Mouse (Mus musculus): ENCODE data around the gene Mob1b. TPM values are rescaled to one million over a fixed set of nuclear protein-coding genes. Genes with fewer than 3 reads are reported as not detected.

Gene Mob1b
- polyA plus RNA-seq, 1 experiment from 2014 or later, result 17.5 TPM

DNA sequence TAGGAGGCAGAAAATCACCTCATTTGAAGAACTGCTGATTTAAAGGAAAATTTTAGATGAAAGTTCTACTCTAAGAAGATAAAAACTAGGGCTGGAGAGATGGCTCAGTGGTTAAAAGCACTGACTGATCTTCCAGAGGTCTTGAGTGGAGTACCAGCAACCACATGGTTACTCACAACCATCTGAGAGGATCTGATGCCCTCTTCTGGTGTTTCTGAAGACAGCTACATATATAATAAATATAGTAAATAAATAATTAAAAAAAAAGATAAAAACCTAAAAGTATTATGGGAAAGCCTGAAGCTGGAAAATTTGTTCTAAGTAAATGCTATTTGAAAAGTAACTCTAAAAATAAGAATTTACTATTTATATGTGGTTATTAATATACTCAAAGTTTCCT, 27.6 kb upstream of the Mob1b start:
- H3K4me2 ChIP-seq (ENCODE audit: low read depth, low read length), result no peak overlapping the region

DNA sequence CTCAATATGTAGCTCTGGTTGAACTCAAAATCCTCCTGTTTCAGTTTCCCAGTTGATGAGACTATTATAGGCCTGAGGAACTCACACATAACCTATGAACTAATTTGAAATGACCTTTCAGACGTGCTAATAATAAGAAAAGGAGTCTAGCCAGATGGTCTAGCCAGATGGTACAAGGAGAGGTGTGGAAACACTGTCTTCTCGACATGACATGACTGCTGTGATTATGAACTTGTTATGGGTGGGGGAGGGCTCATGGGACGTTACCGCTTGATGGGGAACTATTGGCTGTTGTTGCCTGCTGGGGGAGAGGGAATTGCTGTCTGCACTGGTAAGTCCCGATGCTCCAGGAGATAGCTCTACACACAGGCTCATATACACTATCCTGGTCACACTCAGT, 23.4 kb upstream of the Mob1b start:
- H3K4me2 ChIP-seq (ENCODE audit: low read depth, low read length), result no peak overlapping the region
- no peaks in the 10 kb centered on the region for H3K36me3 ChIP-seq (ENCODE audit: control insufficient read depth, insufficient read depth)
- no peak overlapping the region for H3K27ac ChIP-seq (ENCODE audit: low read length)
- ATAC-seq (replicated peaks; ENCODE audit: extremely low read depth, insufficient read depth, low FRiP score), result no peak
- H3K27me3 ChIP-seq (ENCODE audit: control insufficient read depth, insufficient read depth, low read length), result no peaks in the 10 kb centered on the region
- no peaks in the 10 kb centered on the region for H3K4me1 ChIP-seq (ENCODE audit: control insufficient read depth, insufficient read depth, low read length)
- WGBS, result 78% methylated on average over 5 of the region's 5 CpGs
- no peak overlapping the region for H3K4me3 ChIP-seq (ENCODE audit: low read length)
- H3K9ac ChIP-seq (ENCODE audit: low read length), result no peak overlapping the region
- no peaks in the 10 kb centered on the region for H3K9me3 ChIP-seq (replicated peaks; ENCODE audit: control insufficient read depth, low read length)

More for the DNA sequence above, 27.6 kb upstream of the Mob1b start:
- Histone ChIP-seq H3K4me3 (ENCODE audit: low read length) (no peak overlapping the region), H3K36me3 (ENCODE audit: control insufficient read depth, insufficient read depth) (no peaks in the 10 kb centered on the region), H3K27me3 (ENCODE audit: control insufficient read depth, insufficient read depth, low read length) (no peaks in the 10 kb centered on the region), H3K4me1 (ENCODE audit: control insufficient read depth, insufficient read depth, low read length) (no peaks in the 10 kb centered on the region), H3K27ac (ENCODE audit: low read length) (no peak overlapping the region), H3K9ac (ENCODE audit: low read length) (no peak overlapping the region), H3K9me3 (replicated peaks; ENCODE audit: control insufficient read depth, low read length) (no peaks in the 10 kb centered on the region)
- no peak for ATAC-seq (replicated peaks; ENCODE audit: extremely low read depth, insufficient read depth, low FRiP score)

GRCm38 (mm10) chr5:88699251-88699913, 21.3 kb upstream of the Mob1b start:
- H3K27me3 ChIP-seq (ENCODE audit: control insufficient read depth, insufficient read depth, low read length), result no peaks in the 10 kb centered on the region
- H3K36me3 ChIP-seq (ENCODE audit: control insufficient read depth, insufficient read depth), result no peaks in the 10 kb centered on the region
- H3K9me3 ChIP-seq (replicated peaks; ENCODE audit: control insufficient read depth, low read length), result no peaks in the 10 kb centered on the region
- no peak overlapping the region for H3K9ac ChIP-seq (ENCODE audit: low read length)
- H3K4me1 ChIP-seq (ENCODE audit: control insufficient read depth, insufficient read depth, low read length), result no peaks in the 10 kb centered on the region
- no peak overlapping the region for H3K4me2 ChIP-seq (ENCODE audit: low read depth, low read length)
- no peak overlapping the region for H3K4me3 ChIP-seq (ENCODE audit: low read length)
- no peak for ATAC-seq (replicated peaks; ENCODE audit: extremely low read depth, insufficient read depth, low FRiP score)
- no peak overlapping the region for H3K27ac ChIP-seq (ENCODE audit: low read length)
- WGBS, result 65% methylated on average over 4 of the region's 4 CpGs

DNA sequence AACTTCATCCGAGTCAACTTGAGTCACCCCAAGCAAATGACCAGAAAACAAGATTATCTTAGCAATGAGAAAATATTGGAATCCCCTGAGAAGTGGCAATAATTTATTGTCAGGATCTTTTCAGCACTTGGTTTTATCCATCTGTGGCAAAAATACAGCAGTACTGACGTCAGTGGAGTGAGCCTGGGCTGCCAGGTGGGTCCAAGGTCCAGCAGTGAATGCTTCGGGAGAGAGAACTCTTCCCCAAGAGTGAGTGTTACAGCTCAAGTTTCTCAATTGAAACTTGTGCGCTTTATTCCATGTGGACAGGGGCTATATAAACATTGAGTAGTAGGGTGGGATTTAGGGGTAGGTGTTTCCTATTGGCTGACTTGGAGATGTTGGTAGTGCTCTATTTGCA, 18.6 kb upstream of the Mob1b start:
- WGBS, result 71% methylated on average over 4 of the region's 4 CpGs
- Histone ChIP-seq H3K9me3 (replicated peaks; ENCODE audit: control insufficient read depth, low read length) (no peaks in the 10 kb centered on the region), H3K9ac (ENCODE audit: low read length) (no peak overlapping the region), H3K4me1 (ENCODE audit: control insufficient read depth, insufficient read depth, low read length) (no peaks in the 10 kb centered on the region), H3K4me2 (ENCODE audit: low read depth, low read length) (no peak overlapping the region), H3K4me3 (ENCODE audit: low read length) (no peak overlapping the region), H3K27ac (ENCODE audit: low read length) (no peak overlapping the region), H3K27me3 (ENCODE audit: control insufficient read depth, insufficient read depth, low read length) (no peaks in the 10 kb centered on the region), H3K36me3 (ENCODE audit: control insufficient read depth, insufficient read depth) (no peaks in the 10 kb centered on the region)
- ATAC-seq (replicated peaks; ENCODE audit: extremely low read depth, insufficient read depth, low FRiP score), result no peak

GRCm38 (mm10) chr5:88703551-88703950, 17.1 kb upstream of the Mob1b start:
- Histone ChIP-seq H3K36me3 (ENCODE audit: control insufficient read depth, insufficient read depth) (no peaks in the 10 kb centered on the region), H3K27ac (ENCODE audit: low read length) (no peak overlapping the region), H3K4me1 (ENCODE audit: control insufficient read depth, insufficient read depth, low read length) (no peaks in the 10 kb centered on the region), H3K27me3 (ENCODE audit: control insufficient read depth, insufficient read depth, low read length) (no peaks in the 10 kb centered on the region), H3K9me3 (replicated peaks; ENCODE audit: control insufficient read depth, low read length) (no peaks in the 10 kb centered on the region), H3K4me2 (ENCODE audit: low read depth, low read length) (no peak overlapping the region), H3K4me3 (ENCODE audit: low read length) (no peak overlapping the region), H3K9ac (ENCODE audit: low read length) (no peak overlapping the region)
- ATAC-seq (replicated peaks; ENCODE audit: extremely low read depth, insufficient read depth, low FRiP score), result no peak
- 68% methylated on average over 4 of the region's 4 CpGs for WGBS

- peak overlapping the region; percentile 28; the same call in 1 of the 2 replicates for H3K9ac ChIP-seq (ENCODE audit: low read length)
- no peaks in the 10 kb centered on the region for H3K9me3 ChIP-seq (replicated peaks; ENCODE audit: control insufficient read depth, low read length)
- peaks cover 8% of the 10 kb centered on the region for H3K4me1 ChIP-seq (ENCODE audit: control insufficient read depth, insufficient read depth, low read length)
- peak overlapping the region; percentile 95 for H3K27ac ChIP-seq (ENCODE audit: low read length)
- H3K27me3 ChIP-seq (ENCODE audit: control insufficient read depth, insufficient read depth, low read length), result no peaks in the 10 kb centered on the region
- H3K4me2 ChIP-seq (ENCODE audit: low read depth, low read length), result peak overlapping the region; percentile 62
- ATAC-seq (replicated peaks; ENCODE audit: extremely low read depth, insufficient read depth, low FRiP score), result no peak
- no peaks in the 10 kb centered on the region for H3K36me3 ChIP-seq (ENCODE audit: control insufficient read depth, insufficient read depth)
- H3K4me3 ChIP-seq (ENCODE audit: low read length), result no peak overlapping the region
Measured at GRCm38 (mm10) chr5:88711128-88711527, 9.5 kb upstream of the Mob1b start.

- peak overlapping the region; percentile 35 for H3K4me3 ChIP-seq (ENCODE audit: low read length)
- H3K27ac ChIP-seq (ENCODE audit: low read length), result peak overlapping the region; percentile 95
- peaks cover 8% of the 10 kb centered on the region for H3K4me1 ChIP-seq (ENCODE audit: control insufficient read depth, insufficient read depth, low read length)
- WGBS, result 17% methylated on average over 10 of the region's 10 CpGs
- no peaks in the 10 kb centered on the region for H3K27me3 ChIP-seq (ENCODE audit: control insufficient read depth, insufficient read depth, low read length)
- peak overlapping the region; percentile 62 for H3K4me2 ChIP-seq (ENCODE audit: low read depth, low read length)
- H3K36me3 ChIP-seq (ENCODE audit: control insufficient read depth, insufficient read depth), result no peaks in the 10 kb centered on the region
- no peaks in the 10 kb centered on the region for H3K9me3 ChIP-seq (replicated peaks; ENCODE audit: control insufficient read depth, low read length)
- ATAC-seq (replicated peaks; ENCODE audit: extremely low read depth, insufficient read depth, low FRiP score), result peak; percentile 76
- peak overlapping the region; percentile 57 for H3K9ac ChIP-seq (ENCODE audit: low read length)
Measured at GRCm38 (mm10) chr5:88711618-88712224, 8.9 kb upstream of the Mob1b start.

DNA sequence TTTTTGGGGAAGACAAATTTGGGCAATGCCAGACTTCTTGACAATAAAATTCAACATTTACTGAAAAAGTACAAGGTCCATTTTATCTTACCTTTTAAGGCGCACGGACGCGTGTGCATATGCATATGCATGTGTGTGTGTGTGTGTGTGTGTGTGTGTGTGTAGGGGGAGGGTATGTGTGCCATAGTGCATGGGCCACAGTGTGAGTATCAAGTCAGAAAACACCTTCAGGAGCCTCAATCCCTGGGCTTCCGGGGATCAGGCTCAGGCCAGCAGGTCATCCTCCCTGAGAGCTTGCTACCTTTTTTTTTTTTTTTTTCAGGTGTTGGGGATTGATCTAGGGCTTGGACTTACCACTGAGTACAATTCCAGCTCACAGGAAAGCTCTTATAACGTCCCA, 8.3 kb upstream of the Mob1b start:
- no peaks in the 10 kb centered on the region for H3K9me3 ChIP-seq (replicated peaks; ENCODE audit: control insufficient read depth, low read length)
- H3K27ac ChIP-seq (ENCODE audit: low read length), result peak overlapping the region; percentile 95
- no peaks in the 10 kb centered on the region for H3K36me3 ChIP-seq (ENCODE audit: control insufficient read depth, insufficient read depth)
- WGBS, result 44% methylated on average over 6 of the region's 6 CpGs
- peak overlapping the region; percentile 35 for H3K4me3 ChIP-seq (ENCODE audit: low read length)
- H3K9ac ChIP-seq (ENCODE audit: low read length), result peak overlapping the region; percentile 57
- H3K4me2 ChIP-seq (ENCODE audit: low read depth, low read length), result peak overlapping the region; percentile 62
- peaks cover 8% of the 10 kb centered on the region for H3K4me1 ChIP-seq (ENCODE audit: control insufficient read depth, insufficient read depth, low read length)
- 0 out of 2 replicates have a peak, but pooled peaks have one; percentile 10 for ATAC-seq (replicated peaks; ENCODE audit: extremely low read depth, insufficient read depth, low FRiP score)
- no peaks in the 10 kb centered on the region for H3K27me3 ChIP-seq (ENCODE audit: control insufficient read depth, insufficient read depth, low read length)

DNA sequence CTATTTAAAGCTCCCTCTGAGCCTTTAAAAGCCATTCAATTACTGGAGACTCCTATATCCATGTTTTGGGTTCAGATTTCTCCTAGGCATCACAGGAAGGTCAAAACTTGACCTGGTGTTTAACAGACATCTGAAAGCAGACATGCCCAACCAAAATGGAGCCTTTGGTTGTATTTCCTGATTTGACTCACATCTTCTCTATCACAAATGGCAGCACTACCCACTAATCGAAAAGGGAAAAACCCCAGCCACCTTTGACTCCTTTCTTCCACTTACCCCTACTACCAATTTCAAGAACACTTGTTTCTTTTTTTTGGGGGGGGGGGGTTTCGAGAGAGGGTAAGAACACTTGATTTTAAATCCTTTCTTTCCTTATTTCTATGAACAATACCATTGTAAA, 3.7 kb upstream of the Mob1b start:
- Histone ChIP-seq H3K27ac (ENCODE audit: low read length) (no peak overlapping the region), H3K36me3 (ENCODE audit: control insufficient read depth, insufficient read depth) (no peaks in the 10 kb centered on the region), H3K9ac (ENCODE audit: low read length) (no peak overlapping the region), H3K4me2 (ENCODE audit: low read depth, low read length) (no peak overlapping the region), H3K4me3 (ENCODE audit: low read length) (no peak overlapping the region), H3K4me1 (ENCODE audit: control insufficient read depth, insufficient read depth, low read length) (peaks cover 7% of the 10 kb centered on the region), H3K9me3 (replicated peaks; ENCODE audit: control insufficient read depth, low read length) (no peaks in the 10 kb centered on the region), H3K27me3 (ENCODE audit: control insufficient read depth, insufficient read depth, low read length) (no peaks in the 10 kb centered on the region)
- WGBS, result 79% methylated on average over 2 of the region's 2 CpGs
- ATAC-seq (replicated peaks; ENCODE audit: extremely low read depth, insufficient read depth, low FRiP score), result no peak

Data from heart, embryonic 16.5 days (tissue).